Mouse (Mus musculus) small intestine, adult 2 months (tissue): ENCODE results near the gene Eef1e1.

Experiments
- CTCF ChIP-seq: fragments of 200-500 bp; IDR thresholded peaks from 2 replicates; pipeline ENCODE4 v1.5.1; 2012; ENCODE audit warnings: low read depth, mild to moderate bottlenecking, control low read depth, inconsistent platforms, low read length, moderate library complexity, mixed read lengths; ENCODE audit not compliant: insufficient replicate concordance, insufficient read length; ENCODE audit errors: extremely low read depth
- POLR2A ChIP-seq: fragments of 200-500 bp; IDR thresholded peaks from 2 replicates; pipeline ENCODE4 v1.6.1; 2012; ENCODE audit warnings: low read depth, mild to moderate bottlenecking, control low read depth, inconsistent platforms, low read length, moderate library complexity

DNA sequence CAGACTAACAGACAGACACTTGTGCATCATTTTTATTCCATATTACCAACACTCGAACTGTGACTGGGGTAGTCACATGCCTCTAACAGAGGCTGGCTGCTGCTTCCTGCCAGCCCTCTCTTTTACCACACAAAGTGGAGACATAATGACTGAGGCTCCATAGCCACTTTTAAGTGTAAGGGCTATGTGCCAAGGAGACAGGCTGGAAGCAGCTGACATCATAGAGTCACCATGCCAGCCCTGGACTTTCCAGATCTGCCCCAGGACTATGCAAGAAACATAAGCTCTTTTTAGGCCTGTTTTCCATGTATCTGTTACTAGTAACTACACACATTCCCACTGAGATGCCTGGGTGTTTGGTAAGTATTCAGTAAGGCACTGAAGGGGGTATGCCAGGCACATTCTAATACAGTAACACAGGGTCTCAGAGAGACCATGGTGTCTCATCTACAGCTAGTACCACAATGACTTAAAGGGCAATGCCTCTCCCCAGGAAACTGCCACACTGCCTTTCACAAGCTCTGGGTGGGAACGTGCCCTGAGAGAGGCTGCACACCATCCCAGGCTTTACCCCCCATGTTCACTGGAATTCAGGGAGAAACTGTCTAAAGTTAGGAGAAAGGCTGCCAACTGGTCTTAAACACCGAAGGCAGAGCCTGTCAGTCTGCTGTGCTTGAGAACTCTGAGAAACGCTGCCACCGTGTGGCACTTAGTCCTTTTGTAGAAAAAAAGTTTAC, 33.2 kb downstream of the Eef1e1 start:
- TF ChIP-seq CTCF = no peak
- no peak for TF ChIP-seq POLR2A
